Mouse (Mus musculus) megakaryocyte, embryonic 14.5 days (primary cell): Measurements from ENCODE around the gene 4931428L18Rik.

ENCODE experiments used
- FLI1 ChIP-seq: IDR thresholded peaks from 2 replicates; pipeline ENCODE4 v1.6.1; 2012; ENCODE audit warnings: low read length, inconsistent platforms, mixed read lengths
- GATA1 ChIP-seq: IDR thresholded peaks from 3 replicates; pipeline ENCODE4 v1.6.1; 2012; ENCODE audit warnings: mixed read lengths, low read length, inconsistent platforms, borderline replicate concordance

GRCm38 (mm10) chr1:31222564-31222963, at the start of gene 4931428L18Rik, which contains the start of gene Pih1d3:
- TF ChIP-seq GATA1 (no peak), FLI1 (no peak)
